Mouse (Mus musculus) adrenal gland, postnatal 14 days (tissue): Measurements from ENCODE around the gene Cbarp. TPM values are rescaled to one million over a fixed set of nuclear protein-coding genes. Genes with fewer than 3 reads are reported as not detected.

Experiments used
- DNase-seq: peaks from one replicate; pipeline ENCODE4 v3.0.0; 2021; ENCODE audit warnings: mixed read lengths
- total RNA-seq: library from RNA; stranded (reverse); gene quantifications from 2 replicates; pipeline ENCODE4 v1.2.3, GENCODE M21; 2021

Cbarp gene
- total RNA-seq, 1 experiment from 2014 or later = 137 TPM

GRCm38 (mm10) chr10:80094085-80094484 lies 46.5 kb downstream of the Cbarp start:
- peak; percentile 78 for DNase-seq

GRCm38 (mm10) chr10:80092690-80093089 lies 47.9 kb downstream of the Cbarp start:
- DNase-seq = no peak

- peak; percentile 13 for DNase-seq
These were observed 49.1 kb downstream of the Cbarp start for GRCm38 (mm10) chr10:80091527-80091926.

- no peak for DNase-seq
These were observed 51.5 kb downstream of the Cbarp start for GRCm38 (mm10) chr10:80089146-80089545.

- DNase-seq = no peak
These were observed 53.2 kb downstream of the Cbarp start for GRCm38 (mm10) chr10:80087483-80087882.

- peak; percentile 83 for DNase-seq
These were observed 53.8 kb downstream of the Cbarp start for GRCm38 (mm10) chr10:80086847-80087246.

GRCm38 (mm10) chr10:80084817-80085487 lies 55.7 kb downstream of the Cbarp start:
- DNase-seq = peak; percentile 53

- no peak for DNase-seq
These were observed 59.6 kb downstream of the Cbarp start for GRCm38 (mm10) chr10:80081075-80081474.

Other genes starting within 250 kb of the Cbarp start
- 561 and 750 TPM in 2 replicates for gene Cfd, start 250.0 kb downstream of the Cbarp start, total RNA-seq
- gene Med16, start 231.9 kb downstream of the Cbarp start, total RNA-seq = 32.0 and 38.4 TPM in 2 replicates
- gene Gm26602, start 230.0 kb downstream of the Cbarp start, total RNA-seq = not detected in 2 replicates
- 0.98 and 1.5 TPM in 2 replicates for gene Kiss1r, start 223.9 kb downstream of the Cbarp start, total RNA-seq
- 75.8 and 82.8 TPM in 2 replicates for gene R3hdm4, start 219.6 kb downstream of the Cbarp start, total RNA-seq
- 5.9 and 6.9 TPM in 2 replicates for gene Arid3a, start 213.8 kb downstream of the Cbarp start, total RNA-seq
- 30.3 and 36.6 TPM in 2 replicates for gene Wdr18, start 180.7 kb downstream of the Cbarp start, total RNA-seq
- gene Grin3b, start 170.1 kb downstream of the Cbarp start, total RNA-seq = not detected in 2 replicates
- 141 and 157 TPM in 2 replicates for gene Tmem259, start 156.5 kb downstream of the Cbarp start, total RNA-seq
- 40.2 and 55.9 TPM in 2 replicates for gene Cnn2, start 152.3 kb downstream of the Cbarp start, total RNA-seq
- 18.7 and 20.7 TPM in 2 replicates for gene Abca7, start 144.3 kb downstream of the Cbarp start, total RNA-seq
- gene Arhgap45, start 124.2 kb downstream of the Cbarp start, total RNA-seq = 6.3 and 27.9 TPM in 2 replicates
- 98.8 and 108 TPM in 2 replicates for gene Polr2e, start 101.0 kb downstream of the Cbarp start, total RNA-seq
- 1,329 and 1,354 TPM in 2 replicates for gene Gpx4, start 93.7 kb downstream of the Cbarp start, total RNA-seq
- 52.8 and 52.9 TPM in 2 replicates for gene Sbno2, start 35.3 kb downstream of the Cbarp start, total RNA-seq
- 138 and 147 TPM in 2 replicates for gene Stk11, start 25.0 kb downstream of the Cbarp start, total RNA-seq
- gene Atp5d, start 2.2 kb downstream of the Cbarp start, total RNA-seq = 920 and 980 TPM in 2 replicates
- gene Midn, start 7.4 kb upstream of the Cbarp start, total RNA-seq = 114 and 140 TPM in 2 replicates
- gene Cirbp, start 25.1 kb upstream of the Cbarp start, total RNA-seq = 67.6 and 106 TPM in 2 replicates
- gene 1600002K03Rik, start 32.1 kb upstream of the Cbarp start, total RNA-seq = 8.6 and 9.5 TPM in 2 replicates
- 3.1 and 3.9 TPM in 2 replicates for gene Efna2, start 38.6 kb upstream of the Cbarp start, total RNA-seq
- gene Mum1, start 85.6 kb upstream of the Cbarp start, total RNA-seq = 23.8 and 29.9 TPM in 2 replicates
- 426 and 463 TPM in 2 replicates for gene Ndufs7, start 108.3 kb upstream of the Cbarp start, total RNA-seq
- 138 and 192 TPM in 2 replicates for gene Gamt, start 120.2 kb upstream of the Cbarp start, total RNA-seq
- gene Dazap1, start 120.7 kb upstream of the Cbarp start, total RNA-seq = 92.9 and 115 TPM in 2 replicates
- 1,072 and 1,285 TPM in 2 replicates for gene Rps15, start 151.6 kb upstream of the Cbarp start, total RNA-seq
- gene Apc2, start 155.1 kb upstream of the Cbarp start, total RNA-seq = 1.5 and 4.4 TPM in 2 replicates
- gene 2310011J03Rik, start 179.7 kb upstream of the Cbarp start, total RNA-seq = 26.9 and 27.9 TPM in 2 replicates
- gene Pcsk4, start 188.7 kb upstream of the Cbarp start, total RNA-seq = 3.9 and 4.7 TPM in 2 replicates
- 16.0 and 45.2 TPM in 2 replicates for gene Reep6, start 189.1 kb upstream of the Cbarp start, total RNA-seq
- 8.4 and 10.9 TPM in 2 replicates for gene Adamtsl5, start 207.6 kb upstream of the Cbarp start, total RNA-seq
- gene Plk5, start 215.6 kb upstream of the Cbarp start, total RNA-seq = 0.30 and 0.44 TPM in 2 replicates
- 21.8 and 22.8 TPM in 2 replicates for gene Mex3d, start 246.8 kb upstream of the Cbarp start, total RNA-seq